19 mouse cellular contexts compared by ENCODE assay signal in the genomic region with DNA sequence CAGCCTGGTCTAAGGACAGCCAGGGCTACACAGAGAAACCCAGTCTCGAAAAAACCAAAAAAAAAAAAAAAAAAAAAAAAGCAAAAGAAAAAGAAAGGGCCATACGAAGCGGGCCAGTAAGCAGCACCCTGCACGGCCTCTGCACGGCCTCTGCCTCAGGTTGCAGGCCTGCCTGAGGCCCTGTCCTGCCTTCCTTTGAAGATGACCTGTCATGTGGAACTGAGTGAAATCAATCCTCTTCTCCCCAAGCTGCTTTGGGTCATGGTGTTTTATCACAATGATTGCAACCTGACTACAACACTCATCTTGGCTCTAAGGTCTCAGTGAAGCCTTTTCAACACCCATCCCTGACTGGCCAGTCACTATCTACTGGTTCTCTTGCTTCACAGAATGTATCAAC.
"Had no signal": no experiment of that assay in that cellular context is flagged by ENCODE, and none has a peak within 500 bp of the region (broad histone marks: within the 10 kb centered on the region; RNA-seq: fewer than 3 reads in every experiment).

No protein-coding gene starts in this region.

- H3K9ac ChIP-seq: lung, embryonic 14.5 days; midbrain, embryonic 12.5 days; neural tube, embryonic 13.5 days; neural tube, embryonic 15.5 days; stomach, embryonic 15.5 days had no signal

- H3K4me1 ChIP-seq: stomach, embryonic 15.5 days had no signal

- H3K27ac ChIP-seq: midbrain, embryonic 10.5 days; midbrain, embryonic 12.5 days; neural tube, embryonic 13.5 days; neural tube, embryonic 15.5 days; stomach, embryonic 15.5 days; stomach, postnatal 0 days had no signal

- H3K27me3 ChIP-seq: midbrain, embryonic 12.5 days; neural tube, embryonic 13.5 days; neural tube, embryonic 15.5 days; stomach, embryonic 15.5 days had no signal

- H3K36me3 ChIP-seq: midbrain, embryonic 10.5 days; midbrain, embryonic 12.5 days; neural tube, embryonic 13.5 days; neural tube, embryonic 15.5 days; stomach, embryonic 15.5 days had no signal

- H3K4me2 ChIP-seq: lung, embryonic 14.5 days; midbrain, embryonic 12.5 days; neural tube, embryonic 13.5 days; neural tube, embryonic 15.5 days; stomach, embryonic 15.5 days had no signal

- H3K4me3 ChIP-seq: midbrain, embryonic 10.5 days; midbrain, embryonic 12.5 days; myocyte; neural tube, embryonic 13.5 days; neural tube, embryonic 15.5 days; stomach, embryonic 15.5 days had no signal

- DNase-seq: lung, adult 18-20 months; lung, embryonic 14.5 days; lung, postnatal 10 days; lung, postnatal 4 days; midbrain, embryonic 14.5 days; retina, postnatal 1 day; right cerebral cortex, adult 18-20 months; right cerebral cortex, postnatal 14 days; thymus, adult 2 months; thymus, postnatal 25 days; thymus, postnatal 4 days had no signal

- ATAC-seq: midbrain, embryonic 16.5 days had no signal

- H3K9me3 ChIP-seq: midbrain, embryonic 10.5 days; midbrain, embryonic 12.5 days; neural tube, embryonic 13.5 days; neural tube, embryonic 15.5 days; stomach, embryonic 15.5 days had no signal
